Mouse (Mus musculus) forebrain, postnatal 0 days (tissue): ENCODE results near the gene Wnt5b. TPM values are rescaled to one million over a fixed set of nuclear protein-coding genes. Genes with fewer than 3 reads are reported as not detected.

Experiments used
- ATAC-seq: fragments of 200-750 bp; cut with Nextera tagmentation; 2 replicates; pipeline ENCODE4 v1.8.0; 2017; ENCODE audit warnings: mild to moderate bottlenecking, moderate library complexity
- DNase-seq: peaks from one replicate; pipeline ENCODE4 v3.0.0-alpha.2; 2015
- H3K27ac ChIP-seq: fragments of 300-500 bp; sonication (generic); 2 replicates; pipeline ENCODE4 v1.5.1; 2014; ENCODE audit warnings: low read depth, mild to moderate bottlenecking, antibody characterized with exemption, low read length, moderate library complexity, mixed read lengths
- H3K27me3 ChIP-seq: fragments of 300-500 bp; sonication (generic); 2 replicates; pipeline ENCODE4 v1.6.1; 2014; ENCODE audit warnings: mild to moderate bottlenecking, low read length, mixed read lengths; ENCODE audit not compliant: insufficient read depth
- H3K36me3 ChIP-seq: fragments of 300-500 bp; sonication (generic); 2 replicates; pipeline ENCODE4 v1.6.1; 2014; ENCODE audit warnings: mild to moderate bottlenecking, moderate library complexity; ENCODE audit not compliant: insufficient read depth
- H3K4me1 ChIP-seq: fragments of 300-500 bp; sonication (generic); 2 replicates; pipeline ENCODE4 v1.6.1; 2014; ENCODE audit warnings: antibody characterized with exemption; ENCODE audit not compliant: insufficient read depth
- H3K4me2 ChIP-seq: fragments of 300-500 bp; sonication (generic); 2 replicates; pipeline ENCODE4 v1.6.1; 2014; ENCODE audit warnings: low read depth, mild to moderate bottlenecking, moderate library complexity
- H3K4me3 ChIP-seq: fragments of 300-500 bp; sonication (generic); 2 replicates; pipeline ENCODE4 v1.5.1; 2014; ENCODE audit warnings: low read depth, low read length, mixed read lengths
- H3K9ac ChIP-seq: fragments of 300-500 bp; sonication (generic); 2 replicates; pipeline ENCODE4 v1.6.1; 2014; ENCODE audit warnings: mild to moderate bottlenecking
- H3K9me3 ChIP-seq: fragments of 300-500 bp; sonication (generic); 2 replicates; pipeline ENCODE4 v1.6.1; 2016; ENCODE audit warnings: low read length
- CTCF ChIP-seq: sonication (generic); IDR thresholded peaks from 2 replicates; pipeline ENCODE4 v1.5.1; 2016; ENCODE audit warnings: antibody characterized with exemption, control low read depth, low read depth
- WGBS: fragments of 180-500 bp; shearing (Covaris S2); extraction: QIAGEN DNeasy Blood & Tissue Kit; methylation state at CpG from one replicate; pipeline ENCODE4 v1.1.7; 2014; 5-methylcytosine and 5-hydroxymethylcytosine counted together
- polyA plus RNA-seq: library from polyadenylated mRNA; unstranded; fragments of >200 nt; fragmentation: Nextera tagmentation; extraction: Ambion mirVana; gene quantifications from 2 replicates; pipeline ENCODE4 v1.2.1, GENCODE M21; 2015
- total RNA-seq: library from RNA; depleted of rRNA; stranded (reverse); fragments of >200 nt; gene quantifications from 2 replicates; pipeline ENCODE4 v1.2.3, GENCODE M21; 2014

Gene Wnt5b
- total and polyA plus RNA-seq, 2 experiments from 2014 or later, result 2.2 to 3.1 TPM

DNA sequence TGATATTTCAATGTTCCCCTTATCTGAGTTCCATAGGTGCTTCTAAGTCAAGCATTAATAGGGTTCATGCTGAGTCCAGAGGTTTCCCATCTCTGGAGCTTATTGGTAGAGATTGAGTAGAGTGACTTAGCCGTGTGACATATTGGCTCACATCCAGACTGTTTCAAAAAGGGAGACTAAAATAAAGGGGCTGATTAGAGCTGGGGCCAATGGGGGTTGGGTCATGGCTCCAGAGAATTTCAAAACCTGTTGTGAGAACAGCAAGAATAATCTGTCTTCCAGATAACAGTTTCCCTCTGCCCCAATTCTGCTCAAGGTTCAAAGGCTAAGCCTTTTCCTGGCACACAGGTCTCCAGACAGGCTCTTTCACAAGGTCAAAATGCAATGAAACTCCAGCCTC, 134.4 kb downstream of the Wnt5b start:
- H3K4me3 ChIP-seq, result no peak overlapping the region
- no peaks in the 10 kb centered on the region for H3K9me3 ChIP-seq
- ATAC-seq, result no peak
- DNase-seq, result no peak
- H3K4me1 ChIP-seq, result no peaks in the 10 kb centered on the region
- no peak for TF ChIP-seq CTCF
- no peak overlapping the region for H3K4me2 ChIP-seq
- no peaks in the 10 kb centered on the region for H3K36me3 ChIP-seq
- H3K27me3 ChIP-seq, result no peaks in the 10 kb centered on the region
- WGBS, result 26% methylated on average over 1 of the region's 1 CpGs
- H3K9ac ChIP-seq, result no peak overlapping the region
- H3K27ac ChIP-seq, result no peak overlapping the region

DNA sequence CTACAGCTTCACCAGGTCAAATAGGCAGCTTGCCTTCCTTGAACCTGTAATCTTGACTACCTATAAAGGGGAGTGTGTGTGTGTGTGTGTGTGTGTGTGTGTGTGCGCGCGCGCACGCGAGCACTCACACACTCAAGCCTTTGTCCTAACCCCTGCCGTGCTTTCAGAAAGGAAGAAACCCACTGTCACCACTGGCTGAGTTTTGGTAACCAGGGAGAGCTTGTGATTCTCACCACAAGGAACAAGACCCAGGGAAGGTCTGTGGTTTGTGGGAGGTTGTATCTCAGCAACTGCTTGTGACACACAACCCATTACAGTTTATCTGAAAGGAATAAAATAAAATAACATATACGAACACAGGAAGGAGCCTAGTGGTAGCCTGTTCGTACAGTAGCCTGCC, 135.6 kb downstream of the Wnt5b start:
- no peak for ATAC-seq
- DNase-seq, result no peak
- Histone ChIP-seq H3K27ac (no peak overlapping the region), H3K9ac (no peak overlapping the region), H3K27me3 (no peaks in the 10 kb centered on the region), H3K4me1 (no peaks in the 10 kb centered on the region), H3K9me3 (no peaks in the 10 kb centered on the region), H3K4me2 (no peak overlapping the region), H3K36me3 (no peaks in the 10 kb centered on the region), H3K4me3 (no peak overlapping the region)
- TF ChIP-seq CTCF, result no peak
- WGBS, result 68% methylated on average over 9 of the region's 9 CpGs

DNA sequence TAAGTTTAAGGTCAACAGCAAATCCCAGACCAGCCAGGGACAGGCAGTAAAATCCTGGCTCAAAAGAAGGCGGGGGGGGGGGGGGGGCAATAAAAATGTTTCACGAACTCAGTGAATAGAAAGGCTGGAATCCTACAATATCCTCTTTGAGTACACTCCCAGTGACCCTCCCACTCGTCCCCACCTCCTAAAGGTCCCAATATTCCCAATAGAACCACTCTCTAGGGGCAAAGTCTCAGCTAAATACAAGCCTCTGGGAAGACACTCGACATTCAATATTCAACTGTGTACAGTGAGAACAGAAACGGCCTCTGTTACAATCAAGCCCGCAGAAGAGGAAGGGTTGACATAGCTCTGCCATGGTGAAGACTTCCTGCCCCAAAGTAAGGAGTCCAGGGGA, 136.3 kb downstream of the Wnt5b start:
- no peak for TF ChIP-seq CTCF
- Histone ChIP-seq H3K27me3 (no peaks in the 10 kb centered on the region), H3K9me3 (no peaks in the 10 kb centered on the region), H3K9ac (no peak overlapping the region), H3K27ac (no peak overlapping the region), H3K36me3 (no peaks in the 10 kb centered on the region), H3K4me3 (no peak overlapping the region), H3K4me1 (no peaks in the 10 kb centered on the region), H3K4me2 (no peak overlapping the region)
- 62% methylated on average over 6 of the region's 6 CpGs for WGBS
- ATAC-seq (no peak), DNase-seq (no peak)

DNA sequence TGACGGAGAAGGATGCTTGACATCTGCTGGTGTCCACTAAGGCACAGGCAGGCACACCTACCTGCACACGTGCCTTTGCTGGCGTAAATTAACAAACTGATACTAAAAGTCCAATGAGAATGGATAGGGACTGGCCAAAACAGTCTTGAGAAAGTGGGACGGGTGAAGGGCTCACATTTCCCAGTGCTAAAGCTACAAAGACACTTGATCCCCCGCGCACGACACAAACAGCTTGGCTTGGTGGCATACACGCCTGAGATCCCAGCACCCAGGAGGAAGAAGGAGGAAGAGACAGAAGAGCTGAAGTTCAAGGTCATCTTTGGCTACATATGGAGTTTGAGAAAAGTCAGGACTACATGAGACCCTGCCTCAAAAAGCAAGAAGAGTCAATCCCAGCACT, 137.6 kb downstream of the Wnt5b start:
- no peak overlapping the region for H3K4me3 ChIP-seq
- no peaks in the 10 kb centered on the region for H3K27me3 ChIP-seq
- 91% methylated on average over 8 of the region's 8 CpGs for WGBS
- no peak overlapping the region for H3K27ac ChIP-seq
- no peaks in the 10 kb centered on the region for H3K9me3 ChIP-seq
- H3K4me1 ChIP-seq, result no peaks in the 10 kb centered on the region
- no peaks in the 10 kb centered on the region for H3K36me3 ChIP-seq
- DNase-seq, result no peak
- no peak for ATAC-seq
- no peak overlapping the region for H3K4me2 ChIP-seq
- TF ChIP-seq CTCF, result no peak
- no peak overlapping the region for H3K9ac ChIP-seq

DNA sequence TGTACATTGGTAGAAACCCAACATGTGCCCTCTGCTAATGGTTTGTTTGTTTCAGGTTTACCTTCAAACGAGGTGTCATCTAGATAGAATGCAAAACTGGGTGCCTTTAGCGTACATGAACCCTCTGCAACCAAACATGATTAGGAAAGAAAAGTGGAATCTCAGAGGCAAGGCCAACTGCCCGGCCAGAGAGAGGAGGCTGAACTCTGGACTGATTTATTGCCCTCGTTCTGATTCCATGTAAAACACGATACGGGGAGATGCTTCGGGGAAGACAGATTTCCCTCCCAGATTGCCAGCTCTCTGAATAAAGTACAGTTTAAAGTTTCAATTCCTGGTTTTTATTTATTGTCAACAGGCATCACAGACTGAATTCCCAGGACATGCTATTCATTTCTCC, 138.8 kb downstream of the Wnt5b start:
- no peaks in the 10 kb centered on the region for H3K9me3 ChIP-seq
- no peak for TF ChIP-seq CTCF
- WGBS, result 81% methylated on average over 7 of the region's 7 CpGs
- no peak overlapping the region for H3K27ac ChIP-seq
- no peaks in the 10 kb centered on the region for H3K27me3 ChIP-seq
- H3K4me2 ChIP-seq, result no peak overlapping the region
- DNase-seq, result no peak
- H3K4me1 ChIP-seq, result no peaks in the 10 kb centered on the region
- no peak for ATAC-seq
- no peak overlapping the region for H3K9ac ChIP-seq
- no peaks in the 10 kb centered on the region for H3K36me3 ChIP-seq
- H3K4me3 ChIP-seq, result no peak overlapping the region

DNA sequence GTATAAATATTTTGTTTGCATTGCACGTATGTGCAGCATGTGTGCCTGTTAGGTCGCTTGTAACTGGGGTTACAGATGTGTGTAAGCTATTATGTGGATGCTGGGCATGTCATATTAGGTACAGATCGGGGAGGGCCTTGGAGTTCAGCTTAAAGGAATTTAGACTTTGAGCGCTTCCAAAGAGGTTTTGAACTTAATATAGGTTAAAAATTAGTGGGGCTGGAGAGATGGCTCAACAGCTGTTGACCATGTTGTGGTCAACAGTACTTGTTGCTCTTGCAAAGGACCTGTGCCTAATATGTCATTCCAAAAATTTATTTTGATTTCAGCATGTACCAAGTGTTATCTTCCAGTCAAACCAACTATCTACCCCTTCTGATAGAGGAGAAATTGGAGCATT, 139.3 kb downstream of the Wnt5b start:
- no peak for DNase-seq
- no peak overlapping the region for H3K4me2 ChIP-seq
- H3K27ac ChIP-seq, result no peak overlapping the region
- no peak for TF ChIP-seq CTCF
- no peak for ATAC-seq
- no peaks in the 10 kb centered on the region for H3K36me3 ChIP-seq
- H3K4me1 ChIP-seq, result no peaks in the 10 kb centered on the region
- no peaks in the 10 kb centered on the region for H3K9me3 ChIP-seq
- no peaks in the 10 kb centered on the region for H3K27me3 ChIP-seq
- WGBS, result 95% methylated on average over 4 of the region's 4 CpGs
- H3K4me3 ChIP-seq, result no peak overlapping the region
- no peak overlapping the region for H3K9ac ChIP-seq

DNA sequence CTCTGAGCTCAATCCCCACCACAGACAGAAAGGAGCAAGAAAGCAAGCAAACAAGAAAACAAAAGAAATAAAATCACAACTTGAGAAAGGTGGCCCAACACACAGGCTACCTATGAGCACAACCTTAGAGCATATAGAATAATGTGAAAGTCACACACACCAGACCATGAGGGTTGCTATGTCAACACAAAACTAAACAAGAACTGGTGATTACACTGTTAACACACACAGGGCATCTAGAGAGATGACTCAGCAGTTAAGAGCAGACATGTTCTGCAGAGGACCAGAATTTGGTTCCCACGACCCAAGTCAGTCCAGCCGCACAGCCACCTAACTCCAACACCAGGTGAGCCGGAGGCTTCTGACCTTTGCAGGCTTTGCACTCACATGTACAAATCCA, 141.2 kb downstream of the Wnt5b start:
- H3K4me2 ChIP-seq, result no peak overlapping the region
- H3K4me1 ChIP-seq, result no peaks in the 10 kb centered on the region
- no peak overlapping the region for H3K4me3 ChIP-seq
- no peak for TF ChIP-seq CTCF
- H3K27me3 ChIP-seq, result no peaks in the 10 kb centered on the region
- H3K9ac ChIP-seq, result no peak overlapping the region
- no peaks in the 10 kb centered on the region for H3K9me3 ChIP-seq
- no peaks in the 10 kb centered on the region for H3K36me3 ChIP-seq
- WGBS, result 88% methylated on average over 3 of the region's 3 CpGs
- H3K27ac ChIP-seq, result no peak overlapping the region
- no peak for DNase-seq
- ATAC-seq, result no peak
